Mouse (Mus musculus) telencephalon, adult 2 months (tissue): ENCODE data around the gene Sox18.
A peak's percentile ranks its signal among the peaks of the same experiment; 100 is the strongest.

Source experiments
- DNase-seq: peaks from one replicate; pipeline ENCODE4 v3.0.0-alpha.2; 2011; ENCODE audit warnings: low read depth, low spot score

Gene Sox18

GRCm38 (mm10) chr2:181671326-181671725 is at the start of gene Sox18:
Gene Sox18 (minus strand): TSS chr2:181671640.
- DNase-seq = no peak

DNA sequence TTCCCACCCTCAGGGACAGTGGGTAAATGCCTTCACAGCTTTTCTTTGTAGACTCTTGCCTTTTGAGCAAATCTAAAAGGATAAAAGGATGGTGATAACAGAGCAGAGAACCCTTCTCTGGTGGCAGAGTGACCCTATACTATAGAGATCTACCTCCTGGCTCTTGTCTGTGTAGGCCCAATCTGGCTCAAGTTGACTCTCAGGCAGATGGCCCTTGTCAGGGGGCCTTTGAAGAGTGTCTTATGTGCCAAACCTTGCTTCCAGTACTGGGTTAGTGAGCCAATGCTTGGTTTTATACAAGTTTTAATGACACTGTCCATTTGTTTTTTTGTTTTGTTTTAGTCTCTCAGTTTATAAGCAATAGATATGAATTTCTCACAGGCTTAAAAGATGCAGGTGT is 49.8 kb upstream of the Sox18 start:
- DNase-seq = no peak

GRCm38 (mm10) chr2:181720061-181720460 is 48.6 kb upstream of the Sox18 start:
- no peak for DNase-seq

- DNase-seq = no peak
Observed at GRCm38 (mm10) chr2:181716991-181717390, 45.6 kb upstream of the Sox18 start.

- no peak for DNase-seq
Observed at GRCm38 (mm10) chr2:181715382-181715781, 43.9 kb upstream of the Sox18 start.

- DNase-seq = peak; percentile 68
Observed at GRCm38 (mm10) chr2:181714903-181715326, 43.5 kb upstream of the Sox18 start, which contains the start of gene Oprl1. Gene Oprl1 (plus strand): TSS chr2:181715016.

GRCm38 (mm10) chr2:181713749-181714148 is 42.3 kb upstream of the Sox18 start:
- peak; percentile 87 for DNase-seq

GRCm38 (mm10) chr2:181706668-181707067 is 35.2 kb upstream of the Sox18 start:
- no peak for DNase-seq

DNA sequence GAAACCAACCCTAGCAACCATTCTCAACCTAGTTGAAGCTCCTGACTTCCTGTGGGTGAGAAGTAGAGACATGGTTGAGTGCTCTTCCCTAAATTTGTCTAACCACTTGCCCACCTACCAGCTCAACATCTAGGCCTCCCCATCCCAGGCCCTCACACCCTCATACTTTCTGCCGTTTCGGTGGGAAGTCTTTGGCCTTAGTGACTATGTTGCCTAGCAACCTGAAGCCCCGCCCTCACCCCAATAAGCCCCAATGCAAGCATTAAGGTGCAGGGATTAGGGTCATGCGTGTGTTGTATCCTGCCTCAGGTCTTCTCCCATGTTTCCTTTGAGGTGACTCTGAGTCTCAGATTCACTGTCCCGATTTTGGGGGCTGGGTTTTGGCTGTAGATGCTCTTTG is 26.8 kb upstream of the Sox18 start, which contains the start of gene Lkaaear1:
Lkaaear1 (minus strand) TSS at position 202 of the 400 bp plus-strand sequence.
- DNase-seq = no peak

- DNase-seq = no peak
Observed at GRCm38 (mm10) chr2:181696801-181697420, 25.5 kb upstream of the Sox18 start.

GRCm38 (mm10) chr2:181695776-181696175 is 24.3 kb upstream of the Sox18 start:
- no peak for DNase-seq

DNA sequence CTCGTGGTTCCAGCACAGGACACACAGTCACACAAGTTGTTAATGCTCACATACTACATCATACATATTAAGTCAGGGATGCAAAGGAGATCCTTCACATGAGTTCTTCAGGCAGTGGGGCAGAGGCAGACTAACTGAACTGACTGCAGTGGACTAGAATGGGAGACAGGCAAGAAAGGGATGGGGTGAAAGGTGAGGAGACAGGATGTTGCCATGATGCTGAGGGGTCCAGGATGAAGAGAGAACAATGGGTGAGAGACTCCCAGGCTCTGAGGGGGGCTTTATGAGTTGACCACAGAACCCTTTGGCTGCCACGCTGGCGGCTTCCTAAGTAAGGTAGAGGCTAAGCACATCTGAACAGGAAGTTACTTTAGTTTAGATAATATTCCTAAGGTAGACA is 23.1 kb upstream of the Sox18 start:
- no peak for DNase-seq

GRCm38 (mm10) chr2:181693339-181694280 is 22.2 kb upstream of the Sox18 start, which contains the start of gene Rgs19:
Gene Rgs19 (minus strand): TSS chr2:181693977.
- DNase-seq = peak; percentile 61

DNA sequence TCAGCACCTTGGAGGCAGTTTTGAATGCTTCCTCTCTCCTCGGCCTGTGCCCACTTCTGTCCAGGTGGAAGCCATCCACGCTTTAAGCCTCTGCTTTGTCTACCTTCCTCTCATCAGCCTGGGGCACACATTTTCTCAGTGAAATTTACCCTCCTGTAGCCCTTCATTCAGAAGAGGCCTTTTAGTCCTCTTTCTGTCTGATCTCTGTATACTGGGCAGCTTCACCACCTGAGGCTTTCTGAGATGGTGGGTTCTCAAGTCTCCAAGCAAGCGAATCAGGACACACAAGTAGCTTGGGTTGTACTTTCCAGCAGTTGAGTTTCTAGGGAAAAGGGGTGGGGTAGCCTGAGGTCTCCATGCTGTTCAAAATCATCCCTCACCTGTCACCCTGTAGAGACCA is 20.9 kb upstream of the Sox18 start:
- no peak for DNase-seq

DNA sequence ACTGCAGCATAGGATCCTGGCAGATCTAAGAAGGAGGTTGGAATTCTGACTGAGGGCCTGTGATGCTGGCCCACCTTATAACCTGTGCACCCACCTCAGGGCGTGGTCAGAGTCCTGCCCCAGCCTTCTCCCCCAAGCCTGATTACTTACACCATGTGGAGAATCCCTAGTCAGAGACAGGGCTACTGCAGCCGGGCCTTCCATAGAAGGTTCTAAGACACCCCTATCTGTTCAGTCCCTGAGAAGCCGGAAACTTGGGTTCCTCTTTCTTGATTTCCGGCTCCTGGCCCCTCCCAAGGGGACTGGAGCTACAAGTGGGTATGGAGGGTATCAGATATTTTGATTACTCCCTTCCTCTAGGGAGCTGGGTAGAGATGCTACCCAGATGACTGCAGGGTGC is 20.1 kb upstream of the Sox18 start:
- DNase-seq = no peak

- DNase-seq = no peak
Observed at GRCm38 (mm10) chr2:181691083-181691482, 19.6 kb upstream of the Sox18 start.

DNA sequence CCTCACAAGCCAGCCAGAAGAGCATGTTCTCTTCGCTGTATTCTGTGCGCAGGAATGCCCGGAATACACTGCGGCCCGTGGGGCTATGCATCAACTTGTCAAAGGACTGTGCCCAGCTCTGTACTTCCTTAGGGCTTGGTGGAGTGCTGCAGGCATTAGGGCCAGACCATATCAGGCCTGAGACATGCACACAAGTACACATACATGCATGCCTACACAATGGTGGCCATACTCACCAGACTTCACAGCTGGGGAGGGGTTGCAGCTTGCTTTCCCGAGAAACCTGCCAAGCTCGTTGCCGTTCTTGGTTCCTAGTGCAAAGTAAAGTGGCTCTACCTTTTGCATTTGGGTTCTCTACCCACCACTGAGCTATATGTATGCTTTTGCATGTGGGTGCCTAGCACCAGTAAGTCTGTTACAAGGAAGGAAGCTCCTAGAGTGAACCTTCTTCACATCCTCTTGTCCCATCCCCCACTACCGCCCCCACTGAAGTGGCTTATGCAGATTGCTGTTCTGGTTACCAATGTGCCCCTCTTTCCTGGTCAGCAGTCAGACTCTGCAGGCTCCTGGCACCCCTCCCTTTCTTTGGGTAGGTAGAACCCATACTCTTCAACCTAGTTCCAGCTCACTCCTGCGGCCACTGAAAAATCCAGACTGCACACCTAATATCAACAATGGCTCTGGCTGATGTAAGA is 18.2 kb upstream of the Sox18 start:
- DNase-seq = no peak

DNA sequence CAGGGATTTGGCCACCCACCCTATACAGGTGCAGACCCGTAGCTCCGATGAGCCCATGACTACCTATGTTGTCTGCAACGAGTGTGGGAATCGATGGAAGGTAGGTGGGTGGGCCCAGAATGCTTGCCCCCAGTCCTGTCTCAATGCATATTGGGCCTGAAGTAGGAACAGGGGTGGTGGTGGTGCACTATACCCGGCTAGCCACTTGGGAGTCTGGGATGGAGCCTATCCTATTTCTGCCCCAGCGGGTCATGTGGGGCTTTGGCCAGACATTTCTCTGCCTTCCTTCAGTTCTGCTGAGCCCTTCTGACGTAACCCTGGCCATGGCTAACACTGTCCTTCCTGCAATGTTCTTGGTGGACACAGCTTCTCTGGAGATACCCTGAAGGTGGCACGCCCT is 16.1 kb upstream of the Sox18 start:
- DNase-seq = no peak

GRCm38 (mm10) chr2:181685686-181686085 is 14.2 kb upstream of the Sox18 start:
- no peak for DNase-seq

- DNase-seq = no peak
Observed at GRCm38 (mm10) chr2:181684713-181685112, 13.3 kb upstream of the Sox18 start.

GRCm38 (mm10) chr2:181683381-181683780 is 11.9 kb upstream of the Sox18 start:
- DNase-seq = no peak

DNA sequence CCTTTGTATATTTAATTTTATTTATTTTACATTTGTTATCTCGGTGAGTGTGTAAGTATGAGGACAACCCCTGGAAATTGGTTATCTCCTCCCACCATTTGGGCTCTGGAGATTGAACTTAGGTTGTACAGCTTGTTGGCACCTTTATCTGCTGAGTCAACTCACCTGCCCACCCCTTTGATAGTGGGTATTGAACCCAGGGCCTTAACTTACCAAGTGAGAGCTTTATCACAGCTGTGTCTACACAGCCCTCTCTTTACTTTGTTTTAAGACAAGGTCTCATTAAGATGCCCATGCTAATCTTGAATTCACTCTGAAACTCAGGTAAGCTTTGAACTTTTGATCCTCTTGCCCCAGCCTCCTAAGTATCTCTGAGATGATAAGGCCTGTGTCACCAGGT is 10.5 kb upstream of the Sox18 start:
- DNase-seq = no peak
